Mouse (Mus musculus): ENCODE measurements around the gene Amer3. TPM values are rescaled to one million over a fixed set of nuclear protein-coding genes. Genes with fewer than 3 reads are reported as not detected.
"Not testable (repeated sequence)": the region's sequence is repeated elsewhere in the genome, so short reads cannot be mapped to it uniquely, and the experiment has no call there.

The Amer3 gene
- total RNA-seq, 2 experiments from 2014 or later, result 41.0 to 43.8 TPM

GRCm38 (mm10) chr1:34571431-34571830, 8.0 kb upstream of the Amer3 start:
- TF ChIP-seq CTCF (conservative IDR thresholded peaks at IDR 0.05), result no peak
- H3K27ac ChIP-seq, result peak overlapping the region; percentile 72
- H3K4me3 ChIP-seq, result no peak overlapping the region
- peak; percentile 43 to 55 for DNase-seq (ENCODE audit: low spot score in 2 of 2)

GRCm38 (mm10) chr1:34573221-34573620, 6.2 kb upstream of the Amer3 start:
- no peak for DNase-seq (ENCODE audit: low spot score in 2 of 2)
- TF ChIP-seq CTCF (conservative IDR thresholded peaks at IDR 0.05), result no peak
- Histone ChIP-seq H3K27ac (no peak overlapping the region), H3K4me3 (no peak overlapping the region)

DNA sequence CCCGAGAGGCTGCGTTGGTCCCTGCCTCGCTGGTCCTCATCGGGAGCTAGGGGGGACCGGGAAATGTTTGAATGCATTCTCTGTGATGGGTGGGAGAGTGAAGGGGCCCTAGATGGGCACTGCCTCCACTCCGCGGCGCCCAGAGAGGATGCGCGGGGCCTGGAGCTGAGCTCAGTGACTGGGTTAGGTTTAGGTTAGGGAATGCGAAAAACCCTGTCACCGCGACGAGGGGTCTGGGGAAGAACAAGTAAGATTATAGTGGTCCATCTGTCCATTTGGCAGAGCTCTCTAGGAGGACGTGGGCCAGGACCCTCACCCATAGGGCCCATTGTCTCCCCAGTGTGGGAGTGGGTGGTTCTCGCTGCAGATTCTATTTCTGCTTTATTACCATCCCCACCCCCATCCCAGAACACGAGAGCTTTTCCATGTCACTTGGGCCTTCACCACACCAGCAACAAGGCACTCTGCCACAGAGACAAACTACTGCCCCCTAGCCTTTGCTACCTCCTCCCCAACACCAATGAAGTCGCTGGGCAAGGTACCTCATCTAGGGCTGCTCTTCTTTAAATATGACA, 412 bp downstream of the Amer3 start:
- DNase-seq (ENCODE audit: low spot score in 2 of 2), result peak; percentile 39 to 50
- peak overlapping the region; percentile 68 for H3K4me3 ChIP-seq
- peak overlapping the region; percentile 97 for H3K27ac ChIP-seq
- peak; percentile 31 for TF ChIP-seq CTCF (conservative IDR thresholded peaks at IDR 0.05)

- peak overlapping the region; percentile 84 for H3K27ac ChIP-seq
- peak overlapping the region; percentile 43 for H3K4me3 ChIP-seq
- no peak for TF ChIP-seq CTCF (conservative IDR thresholded peaks at IDR 0.05)
- DNase-seq (ENCODE audit: low spot score in 2 of 2), result no peak
Observed at GRCm38 (mm10) chr1:34582218-34582617, 2.8 kb downstream of the Amer3 start.

- DNase-seq (ENCODE audit: low spot score in 2 of 2), result peak; percentile 81 to 82
- Histone ChIP-seq H3K4me3 (peak overlapping the region; percentile 43), H3K27ac (peak overlapping the region; percentile 84)
- peak; percentile 64 for TF ChIP-seq CTCF (conservative IDR thresholded peaks at IDR 0.05)
Observed at GRCm38 (mm10) chr1:34583821-34584263, 4.4 kb downstream of the Amer3 start.

- peak overlapping the region; percentile 84 for H3K27ac ChIP-seq
- DNase-seq (ENCODE audit: low spot score in 2 of 2), result no peak
- no peak for TF ChIP-seq CTCF (conservative IDR thresholded peaks at IDR 0.05)
- H3K4me3 ChIP-seq, result no peak overlapping the region
Observed at GRCm38 (mm10) chr1:34584736-34585135, 5.3 kb downstream of the Amer3 start.

- H3K27ac ChIP-seq, result no peak overlapping the region
- no peak overlapping the region for H3K4me3 ChIP-seq
- DNase-seq (ENCODE audit: low spot score in 2 of 2), result no peak
- no peak for TF ChIP-seq CTCF (conservative IDR thresholded peaks at IDR 0.05)
Observed at GRCm38 (mm10) chr1:34587298-34588096, 8.0 kb downstream of the Amer3 start.

- no peak overlapping the region for H3K4me3 ChIP-seq
- no peak for TF ChIP-seq CTCF (conservative IDR thresholded peaks at IDR 0.05)
- no peak overlapping the region for H3K27ac ChIP-seq
- DNase-seq (ENCODE audit: low spot score in 2 of 2), result no peak
Observed at GRCm38 (mm10) chr1:34600000-34600399, 20.5 kb downstream of the Amer3 start.

- no peak for DNase-seq (ENCODE audit: low spot score in 2 of 2)
- TF ChIP-seq CTCF (conservative IDR thresholded peaks at IDR 0.05), result no peak
- H3K4me3 ChIP-seq, result no peak overlapping the region
- H3K27ac ChIP-seq, result no peak overlapping the region
Observed at GRCm38 (mm10) chr1:34601323-34602047, 22.0 kb downstream of the Amer3 start.

- TF ChIP-seq CTCF (conservative IDR thresholded peaks at IDR 0.05), result peak; percentile 86
- DNase-seq (ENCODE audit: low spot score in 2 of 2), result peak; percentile 67 to 77
- H3K4me3 ChIP-seq, result no peak overlapping the region
- H3K27ac ChIP-seq, result no peak overlapping the region
Observed at GRCm38 (mm10) chr1:34602363-34602762, 22.9 kb downstream of the Amer3 start.

GRCm38 (mm10) chr1:34613801-34614200, 34.3 kb downstream of the Amer3 start:
- Histone ChIP-seq H3K4me3 (no peak overlapping the region), H3K27ac (no peak overlapping the region)
- no peak for TF ChIP-seq CTCF (conservative IDR thresholded peaks at IDR 0.05)
- no peak for DNase-seq (ENCODE audit: low spot score in 2 of 2)

DNA sequence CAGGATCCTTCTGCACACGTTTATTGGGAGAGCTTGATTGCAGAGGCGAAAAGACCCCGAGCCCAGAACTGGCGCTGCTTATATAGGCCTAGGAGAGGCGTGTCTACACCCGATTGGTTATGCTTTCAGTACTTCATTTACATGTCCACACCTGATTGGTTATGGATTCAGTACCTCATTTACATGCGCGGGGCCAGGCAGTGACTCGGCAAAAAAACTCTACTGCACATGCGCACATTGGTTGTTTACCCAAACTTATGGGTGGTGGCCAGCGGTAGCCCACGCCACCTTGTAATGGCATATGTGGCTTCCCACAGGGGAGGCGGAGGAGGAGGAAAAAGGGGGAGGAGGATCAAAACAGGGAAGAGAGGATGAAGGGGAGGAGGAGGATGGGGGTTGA, 40.7 kb downstream of the Amer3 start:
- DNase-seq (ENCODE audit: low spot score in 2 of 2); H3K27ac ChIP-seq; H3K4me3 ChIP-seq: not testable (repeated sequence)

DNA sequence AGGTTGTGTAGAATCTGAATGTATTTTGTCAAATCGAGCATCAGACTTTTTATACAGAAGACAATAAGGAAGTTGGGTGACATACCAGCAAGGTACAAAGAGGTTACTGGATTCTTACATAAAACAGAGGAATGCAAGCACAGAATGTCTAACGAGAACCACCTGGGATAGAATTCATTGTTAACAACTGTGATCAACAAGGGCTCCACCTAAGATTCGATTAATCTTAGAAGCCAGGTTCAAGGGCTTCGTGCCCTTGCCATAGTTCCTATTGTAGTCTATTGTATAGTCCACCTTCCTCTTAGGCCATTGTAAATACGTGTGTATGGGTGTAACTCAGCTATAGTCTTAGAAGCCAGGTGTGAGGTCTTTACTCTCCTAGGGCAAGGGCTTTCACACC, 41.3 kb downstream of the Amer3 start:
- not testable (repeated sequence) for DNase-seq (ENCODE audit: low spot score in 2 of 2); H3K27ac ChIP-seq; H3K4me3 ChIP-seq

Measured in layer of hippocampus, adult 2 months (tissue).